Mouse (Mus musculus): ENCODE data around the gene Spata25.
"Not testable (repeated sequence)": the region's sequence is repeated elsewhere in the genome, so short reads cannot be mapped to it uniquely, and the experiment has no call there.

Gene Spata25

DNA sequence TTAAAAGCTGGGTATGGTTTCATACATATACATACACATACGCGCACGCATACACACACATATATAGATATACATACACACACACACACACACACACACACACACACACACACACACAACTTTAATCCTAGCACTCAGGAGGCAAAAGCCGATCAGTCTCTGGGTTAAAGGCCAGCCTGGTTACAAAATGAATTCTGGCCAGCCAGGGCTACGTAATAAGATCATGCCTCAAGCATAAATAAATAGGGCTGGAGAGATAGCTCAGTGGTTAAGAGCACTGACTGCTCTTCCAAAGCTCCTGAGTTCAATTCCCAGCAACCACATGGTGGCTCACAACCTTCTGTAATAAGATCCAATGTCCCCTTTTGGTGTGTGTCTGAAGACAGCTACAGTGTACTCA is 27.2 kb upstream of the Spata25 start:
- not testable (repeated sequence) for DNase-seq (ENCODE audit: low spot score)

DNA sequence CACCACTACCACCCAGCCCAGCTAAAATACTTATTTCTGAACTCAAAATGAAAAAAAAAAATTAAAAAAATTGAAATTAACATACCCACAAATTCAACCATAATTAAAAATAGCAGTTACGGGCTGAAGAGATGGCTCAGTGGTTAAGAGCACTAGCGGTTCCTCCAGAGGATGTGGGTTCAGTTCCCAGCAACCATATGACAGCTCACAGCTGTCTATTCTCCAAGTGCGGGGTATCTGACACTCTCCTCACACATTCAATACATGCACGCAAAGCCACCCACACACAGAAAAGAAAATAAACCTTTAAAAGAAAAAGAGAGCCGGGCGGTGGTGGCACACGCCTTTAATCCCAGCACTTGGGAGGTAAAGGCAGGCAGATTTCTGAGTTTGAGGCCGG is 21.7 kb upstream of the Spata25 start:
- DNase-seq (ENCODE audit: low spot score), result no peak

DNA sequence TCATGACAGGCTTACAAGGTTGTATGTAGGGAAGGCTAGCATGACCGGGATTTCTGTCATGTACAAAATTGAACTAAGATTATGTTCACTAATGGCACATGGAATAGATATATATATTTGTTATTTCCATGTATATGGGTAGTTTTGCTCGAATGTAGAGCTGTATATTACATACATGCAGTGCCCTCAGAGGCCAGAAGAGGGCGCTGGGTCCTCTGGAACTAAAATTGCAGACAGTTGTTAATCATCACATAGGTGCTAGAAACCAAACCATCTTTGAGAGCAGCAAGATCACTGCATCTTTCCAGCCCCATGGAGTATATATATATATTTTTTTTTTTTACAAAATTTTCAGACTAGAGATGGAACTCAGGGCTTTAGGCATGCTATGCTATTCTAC is 17.4 kb upstream of the Spata25 start:
- DNase-seq (ENCODE audit: low spot score), result no peak

DNA sequence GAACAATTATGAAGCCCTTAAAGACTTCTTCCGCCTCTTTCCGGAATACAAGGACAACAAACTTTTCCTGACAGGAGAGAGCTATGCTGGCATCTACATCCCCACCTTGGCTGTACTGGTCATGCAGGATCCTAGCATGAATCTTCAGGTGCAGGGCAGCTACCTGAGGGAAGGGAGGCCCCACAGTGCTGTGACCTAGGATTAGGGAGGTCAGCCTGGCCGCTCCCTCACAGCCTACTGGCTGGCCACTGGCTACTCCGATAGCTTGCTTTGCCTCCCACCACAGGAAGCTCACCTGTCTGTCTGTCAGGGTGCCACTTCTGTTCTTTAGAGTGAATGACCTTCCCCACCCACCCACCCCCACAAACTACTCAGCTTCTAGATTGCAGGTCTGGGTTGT is 6.8 kb upstream of the Spata25 start:
- no peak for DNase-seq (ENCODE audit: low spot score)

DNA sequence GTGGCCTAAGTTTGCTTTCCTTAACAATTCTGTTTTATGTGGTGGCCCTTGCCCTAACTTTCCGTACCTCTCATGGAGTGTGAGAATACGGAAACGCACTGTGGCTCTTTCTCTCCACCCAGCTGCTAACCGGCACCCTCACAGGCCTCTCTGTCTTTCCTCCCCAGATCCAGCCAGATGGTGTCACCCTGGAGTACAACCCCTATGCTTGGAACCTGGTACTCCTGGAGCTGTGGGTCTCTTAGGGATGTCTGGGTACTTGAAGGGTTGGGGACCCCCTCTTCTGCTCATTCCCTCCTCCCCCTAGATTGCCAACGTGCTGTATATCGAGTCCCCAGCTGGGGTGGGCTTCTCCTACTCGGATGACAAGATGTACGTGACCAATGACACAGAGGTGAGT is 6.2 kb upstream of the Spata25 start:
- DNase-seq (ENCODE audit: low spot score), result no peak

DNA sequence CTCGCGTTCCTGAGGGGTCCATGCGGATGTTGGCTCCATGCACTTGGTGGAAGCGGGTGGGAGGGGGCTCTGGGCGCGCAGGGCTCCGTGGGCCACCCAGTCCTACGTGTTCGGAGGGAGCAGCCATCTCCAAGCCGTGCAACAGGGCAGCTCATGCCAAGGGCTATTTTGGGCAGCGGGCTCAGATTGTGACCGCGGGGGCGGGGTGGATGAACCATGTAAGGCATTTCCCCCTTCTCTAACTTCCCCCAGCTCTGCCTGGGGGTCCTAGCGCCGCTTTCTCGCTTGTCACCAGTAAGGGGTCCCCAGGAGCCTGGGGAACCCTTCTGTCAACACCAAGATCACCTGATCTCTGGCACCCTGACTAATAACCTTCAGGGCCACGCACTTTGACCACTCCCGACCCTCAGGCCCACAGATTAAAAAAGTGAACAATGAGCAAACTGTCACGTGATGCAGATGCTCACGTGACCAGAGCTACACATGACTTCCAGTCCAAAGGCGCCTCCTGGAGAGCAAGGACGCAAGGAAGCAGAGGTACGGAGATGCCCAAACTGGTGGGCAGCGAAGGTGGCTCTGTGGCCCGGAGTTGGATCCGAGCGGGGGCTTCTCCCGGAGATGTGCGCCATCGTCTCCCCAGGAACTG is 5.1 kb upstream of the Spata25 start, which contains the start of gene Neurl2:
Gene Neurl2 (minus strand): TSS at position 143 of the 646 bp plus-strand sequence.
- DNase-seq (ENCODE audit: low spot score), result peak; percentile 76

DNA sequence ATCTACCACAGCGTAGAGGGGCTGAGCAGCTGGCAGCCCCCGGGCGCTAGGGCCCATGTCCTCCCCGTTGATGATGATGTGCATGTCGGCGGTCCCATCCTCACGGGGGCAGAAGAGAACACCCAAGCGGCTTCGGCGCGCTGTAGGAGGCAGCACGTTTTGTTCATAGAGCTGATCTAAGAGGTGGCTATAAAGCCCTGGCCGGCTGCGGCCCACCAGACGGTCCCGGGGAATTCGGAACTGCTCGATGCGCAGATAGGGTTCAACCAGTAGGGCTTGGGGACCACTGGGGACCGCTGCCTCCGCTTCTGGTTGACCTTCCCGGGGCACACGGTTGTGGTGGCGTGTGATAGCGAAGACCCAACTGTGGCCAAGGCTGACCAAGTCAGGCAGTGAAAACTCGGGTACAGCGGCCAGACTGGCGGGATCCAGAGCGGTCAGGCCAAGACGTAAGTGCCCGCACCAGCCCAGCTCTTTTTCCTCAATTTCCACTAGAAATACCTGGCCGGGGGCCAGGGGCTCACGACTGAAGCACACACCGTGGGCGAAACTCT is 4.5 kb upstream of the Spata25 start, which contains the start of gene Ctsa:
Gene Ctsa (plus strand): TSS at position 126 of the 554 bp plus-strand sequence.
- peak; percentile 60 for DNase-seq (ENCODE audit: low spot score)

DNA sequence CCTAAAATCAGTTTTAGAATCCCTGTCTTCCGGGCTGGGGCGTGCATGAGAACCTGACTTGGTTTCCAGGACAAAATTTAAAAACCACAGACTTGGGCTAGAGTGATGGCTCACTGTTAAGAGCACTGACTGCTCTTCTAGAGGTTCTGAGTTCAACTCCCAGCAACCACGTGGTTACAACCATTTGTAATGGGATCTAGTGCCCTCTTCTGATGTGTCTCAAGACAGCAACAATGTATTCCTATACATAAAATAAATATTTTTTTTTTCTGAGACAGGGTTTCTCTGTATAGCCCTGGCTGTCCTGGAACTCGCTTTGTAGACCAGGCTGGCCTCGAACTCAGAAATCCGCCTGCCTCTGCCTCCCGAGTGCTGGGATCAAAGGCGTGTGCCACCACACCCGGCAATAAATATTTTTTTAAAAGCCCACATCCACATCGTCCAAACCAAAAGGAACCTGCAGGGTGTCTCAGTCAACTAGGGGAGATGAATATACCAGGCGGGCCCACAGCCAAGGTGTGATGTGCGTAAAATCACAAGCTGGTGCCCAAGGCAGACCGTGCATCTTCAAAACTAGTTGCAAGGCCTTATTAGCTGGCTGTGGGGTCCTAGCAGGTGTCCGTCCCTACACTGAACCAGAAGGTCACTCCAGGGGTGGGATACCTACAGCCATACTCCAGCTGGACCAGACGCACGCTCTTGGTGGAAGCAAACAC is 3.9 kb upstream of the Spata25 start:
- no peak for DNase-seq (ENCODE audit: low spot score)

DNA sequence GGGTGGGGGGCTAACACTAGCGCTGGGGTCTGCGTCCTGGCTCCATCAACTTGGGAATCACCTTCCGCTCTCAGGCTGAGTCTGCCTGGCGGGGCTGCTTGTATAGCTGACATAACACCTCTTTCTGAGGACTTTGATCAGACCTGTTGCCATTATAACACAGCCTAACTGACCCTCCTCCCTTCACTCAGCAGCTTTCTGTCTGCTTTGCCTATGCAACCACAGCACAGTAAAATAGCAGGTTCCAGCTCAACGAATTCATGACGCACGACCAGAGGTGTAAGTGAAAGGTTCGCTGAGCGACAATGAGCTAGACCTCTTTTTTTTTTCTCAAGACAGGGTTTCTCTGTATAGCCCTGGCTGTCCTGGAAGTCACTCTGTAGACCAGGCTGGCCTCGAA is 2.7 kb upstream of the Spata25 start:
- DNase-seq (ENCODE audit: low spot score), result no peak

DNA sequence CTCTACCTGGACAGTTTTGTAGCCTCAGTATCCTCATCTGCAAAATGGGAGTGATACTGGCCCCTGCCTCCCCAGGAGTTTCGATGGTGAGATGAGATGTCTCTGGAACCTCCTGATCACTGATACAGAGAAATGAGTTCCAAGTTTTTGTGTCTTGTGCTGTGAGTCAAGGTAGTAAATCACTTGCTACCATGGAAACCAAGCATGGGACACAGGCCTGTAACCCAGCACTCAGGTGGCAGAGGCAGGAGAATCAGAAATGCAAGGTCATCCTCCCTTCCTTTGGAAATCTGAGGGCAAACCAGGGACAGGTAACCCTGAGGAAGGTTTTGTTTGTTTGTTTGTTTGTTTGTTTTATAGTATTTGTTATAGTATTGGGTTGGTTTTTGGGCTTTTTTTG is 753 bp upstream of the Spata25 start:
- DNase-seq (ENCODE audit: low spot score), result no peak

DNA sequence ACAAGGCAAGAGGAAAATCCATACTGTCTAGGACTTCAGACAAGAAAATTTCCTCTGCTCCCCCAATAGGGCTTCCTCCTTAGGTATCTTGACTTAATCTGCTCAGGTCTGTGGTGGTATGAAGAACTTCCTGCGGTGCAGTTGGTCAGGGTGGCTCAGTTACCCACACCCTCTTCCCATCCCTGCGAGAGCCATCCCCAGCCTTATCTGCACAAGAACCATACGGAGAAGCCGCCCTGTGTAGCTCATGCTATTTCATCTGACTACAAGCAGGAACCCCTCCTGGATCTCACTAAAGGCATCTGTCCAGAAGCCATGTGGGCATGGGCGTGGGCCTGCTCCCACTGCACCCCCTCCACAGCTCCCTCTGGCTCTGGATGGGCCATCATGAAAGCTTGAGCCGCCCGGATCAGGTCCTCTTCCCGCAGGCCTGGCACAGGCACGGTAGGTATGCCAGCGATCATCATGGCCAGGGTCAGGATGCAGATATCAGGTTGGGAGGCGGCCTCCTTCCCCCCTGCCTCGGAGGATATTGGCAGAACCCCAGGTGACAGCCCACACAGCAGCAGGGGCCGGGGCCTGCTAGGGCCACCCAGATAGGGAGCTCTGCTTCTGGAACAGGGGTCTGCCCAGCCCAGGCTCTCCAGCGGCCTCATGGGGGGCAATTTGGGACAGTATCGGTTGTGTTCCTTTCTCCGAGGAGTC is 1.0 kb downstream of the Spata25 start:
- no peak for DNase-seq (ENCODE audit: low spot score)

DNA sequence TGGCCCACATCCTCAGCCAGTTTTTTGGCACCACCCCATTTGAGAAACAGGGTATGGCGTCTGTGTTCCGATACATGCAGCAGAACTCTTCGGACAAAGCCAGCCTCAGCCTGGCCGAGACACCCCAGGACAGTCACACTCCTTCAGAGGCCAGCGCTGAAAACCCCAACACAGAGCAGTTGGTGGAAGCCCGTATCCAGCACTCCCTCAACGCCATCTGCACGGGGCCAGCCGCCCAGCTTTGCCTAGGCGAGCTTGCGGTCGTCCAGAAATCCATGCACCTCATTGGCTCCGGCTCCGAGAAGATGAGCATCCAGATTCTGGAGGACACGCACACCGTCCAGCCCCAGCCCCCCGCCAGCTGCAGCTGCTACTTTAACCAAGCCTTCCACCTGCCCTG is 2.8 kb downstream of the Spata25 start:
- no peak for DNase-seq (ENCODE audit: low spot score)

DNA sequence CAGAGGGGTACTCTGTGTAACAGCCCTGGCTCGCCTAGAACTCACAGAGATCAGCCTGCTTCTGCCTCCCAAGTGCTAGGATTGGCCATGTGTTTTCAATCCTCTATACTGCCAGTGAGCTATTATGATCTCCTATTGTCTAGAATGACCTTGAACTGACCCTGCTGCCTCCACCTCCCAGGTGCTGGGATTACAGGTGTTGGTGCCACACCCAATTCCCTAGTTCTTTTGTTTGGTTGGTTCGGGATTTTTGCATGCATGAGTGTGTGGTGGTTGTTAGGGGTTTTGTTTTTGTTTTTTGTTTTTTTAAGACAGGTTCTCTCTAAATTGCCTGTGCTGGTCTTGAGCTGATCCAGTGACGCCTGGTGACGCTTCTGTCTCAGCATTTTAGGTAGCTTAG is 4.4 kb downstream of the Spata25 start:
- DNase-seq (ENCODE audit: low spot score), result no peak

DNA sequence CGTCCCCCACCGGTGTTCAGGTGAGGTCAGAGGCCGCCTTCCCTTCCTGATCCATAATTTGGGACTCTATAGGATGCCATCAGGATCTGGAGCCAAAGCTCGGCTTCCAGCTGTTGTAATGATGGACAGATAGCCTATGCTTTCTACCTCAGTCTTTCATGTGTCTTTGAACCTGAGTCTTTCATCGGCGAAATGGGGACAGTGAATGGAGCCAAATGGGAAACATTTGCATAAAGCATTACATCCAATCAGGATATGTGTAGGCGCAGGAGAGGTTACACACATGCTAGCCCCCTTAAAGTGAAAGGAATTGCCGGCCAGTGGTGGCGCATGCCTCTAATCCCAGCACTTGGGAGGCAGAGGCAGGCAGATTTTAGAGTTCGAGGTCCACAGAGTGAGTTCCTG is 5.2 kb downstream of the Spata25 start:
- DNase-seq (ENCODE audit: low spot score), result no peak

DNA sequence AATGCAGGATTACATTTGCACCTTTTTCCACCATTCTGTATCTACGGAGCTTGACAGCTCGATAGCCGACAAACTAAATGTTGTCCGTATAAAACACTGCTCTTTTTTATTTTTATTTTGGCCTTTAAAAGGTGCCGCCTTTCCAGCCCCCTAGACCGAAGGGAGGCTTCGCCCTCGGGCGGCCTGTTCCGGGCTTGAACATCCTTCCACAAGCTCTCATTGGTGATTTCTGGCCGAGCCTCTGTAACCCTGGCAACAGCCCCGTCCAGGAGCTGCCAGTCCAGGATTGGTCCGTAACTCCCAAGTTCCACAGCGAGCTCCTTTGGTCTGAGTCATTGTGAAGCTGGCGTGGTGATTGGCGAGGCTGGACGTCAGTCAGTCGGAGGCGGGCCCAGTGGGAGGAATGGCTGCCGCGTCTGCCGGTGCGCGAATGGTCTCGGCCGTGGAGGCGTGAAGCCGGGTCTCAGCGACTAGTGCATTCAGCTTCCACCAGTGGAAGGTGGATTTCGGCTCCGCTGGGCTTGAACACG is 5.6 kb downstream of the Spata25 start, which contains the start of gene Zswim1:
Gene Zswim1 (plus strand): TSS at position 51 of the 530 bp plus-strand sequence.
- DNase-seq (ENCODE audit: low spot score), result peak; percentile 100

DNA sequence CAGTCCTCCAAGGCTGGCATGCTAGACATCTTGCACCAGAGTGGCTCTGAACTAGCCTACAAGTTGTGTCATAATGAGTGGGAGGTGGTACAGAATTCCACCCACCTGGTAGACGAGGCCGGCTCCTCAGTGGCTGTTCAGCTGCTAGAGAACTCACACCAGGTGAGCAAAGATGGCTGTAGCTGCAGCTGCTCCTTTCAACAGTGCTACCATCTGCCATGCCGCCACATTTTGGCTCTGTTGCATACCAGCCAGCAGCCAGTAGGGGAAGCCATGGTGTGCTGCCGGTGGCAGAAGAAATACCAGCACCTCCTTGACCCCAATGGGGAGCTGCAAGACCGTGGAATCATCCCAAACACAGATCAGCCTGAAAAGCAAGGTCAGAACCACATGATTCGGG is 7.3 kb downstream of the Spata25 start:
- no peak for DNase-seq (ENCODE audit: low spot score)

DNA sequence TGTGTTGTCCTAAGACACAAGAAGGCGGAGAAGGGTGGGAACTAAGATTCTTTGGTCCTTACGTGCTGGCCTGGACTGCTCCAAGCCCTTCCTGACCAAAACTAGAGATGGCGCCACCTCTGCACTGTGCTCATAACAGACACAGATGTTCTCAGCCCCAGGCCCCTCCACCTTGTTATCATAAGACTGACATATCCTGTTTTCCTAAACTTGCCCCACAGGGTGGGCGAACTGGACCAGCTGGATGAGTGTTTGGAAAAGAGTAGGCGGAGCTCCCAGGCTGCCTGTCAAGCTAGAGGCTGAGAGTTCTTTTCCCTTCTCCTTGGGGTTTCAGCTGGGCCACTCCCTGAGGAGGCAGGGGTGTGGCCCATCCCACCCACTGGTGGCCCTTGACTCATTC is 10.6 kb downstream of the Spata25 start:
- DNase-seq (ENCODE audit: low spot score), result no peak

DNA sequence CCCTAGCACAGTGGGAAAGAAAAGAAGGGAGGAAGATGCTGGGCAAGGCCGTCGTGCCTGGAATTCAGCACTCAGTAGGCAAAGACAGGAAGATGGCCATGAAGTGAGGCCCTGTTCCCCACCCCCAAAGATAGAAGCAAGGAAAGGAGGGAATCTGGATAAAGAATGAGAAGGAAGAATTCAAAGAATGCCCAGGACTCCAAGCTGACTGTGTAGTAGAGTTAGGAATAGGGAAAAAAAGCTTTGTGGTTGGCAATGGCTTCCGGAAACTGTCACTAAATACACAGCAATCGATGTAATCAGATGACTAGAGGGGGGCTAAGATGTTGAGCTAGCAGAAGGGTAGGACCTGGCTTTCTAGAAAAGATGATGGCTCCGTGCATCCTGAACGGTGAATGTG is 11.1 kb downstream of the Spata25 start:
- no peak for DNase-seq (ENCODE audit: low spot score)

DNA sequence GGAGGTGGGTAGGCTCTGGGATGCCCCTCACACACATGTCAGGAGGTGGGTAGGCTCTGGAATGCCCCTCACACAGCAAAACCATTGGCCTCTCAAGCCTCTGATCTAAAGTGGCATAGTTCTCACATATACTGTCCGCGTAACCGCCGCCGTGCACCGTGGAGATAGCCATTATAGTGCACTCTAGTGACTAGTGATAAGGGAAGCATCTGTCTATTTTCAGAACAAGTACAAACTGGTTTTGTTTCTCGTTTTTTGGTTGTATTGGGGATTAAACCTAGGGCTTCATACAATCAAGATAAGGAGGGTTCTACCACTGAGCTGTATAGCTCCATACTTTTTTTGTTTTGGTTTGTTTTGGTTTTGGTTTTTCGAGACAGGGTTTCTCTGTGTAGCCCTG is 12.5 kb downstream of the Spata25 start:
- no peak for DNase-seq (ENCODE audit: low spot score)

DNA sequence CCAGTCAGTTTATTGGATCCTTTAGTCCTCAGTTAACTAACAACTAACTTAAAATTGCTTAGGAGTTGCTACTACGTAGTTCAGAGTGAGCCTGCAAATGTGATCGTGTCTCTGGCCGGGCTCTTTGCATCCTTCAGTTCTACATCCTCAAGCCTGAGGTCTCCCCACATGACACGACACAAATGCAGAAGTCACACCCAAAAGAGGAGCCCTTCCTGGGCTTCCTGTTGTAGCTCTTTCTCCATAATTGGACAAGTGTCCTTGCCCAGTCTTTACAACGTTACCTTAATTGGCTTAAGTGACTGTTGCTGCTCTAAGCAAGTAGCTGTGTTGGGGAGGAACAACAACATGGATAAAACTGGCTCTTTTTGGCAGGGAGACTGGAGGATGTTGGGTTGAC is 13.0 kb downstream of the Spata25 start:
- DNase-seq (ENCODE audit: low spot score), result no peak

DNA sequence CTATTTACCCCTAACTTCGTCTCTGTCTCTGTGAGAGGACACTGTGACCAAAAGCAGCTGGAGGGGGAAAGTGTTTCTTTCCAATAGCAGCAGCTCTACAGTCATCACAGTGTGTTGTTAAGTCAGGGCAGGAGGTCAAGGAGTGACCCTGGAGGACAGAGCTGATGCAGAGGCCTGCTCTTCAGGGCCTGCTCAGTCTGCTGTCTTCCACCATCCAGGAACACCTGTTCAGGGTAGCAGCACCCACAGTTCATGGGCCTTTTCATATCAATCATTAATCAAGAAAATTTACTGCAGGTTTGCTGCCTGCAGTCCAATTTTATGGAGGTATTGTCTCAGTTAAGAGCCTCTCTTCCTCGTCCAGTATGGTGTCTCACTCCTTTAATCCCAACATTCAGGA is 14.8 kb downstream of the Spata25 start:
- DNase-seq (ENCODE audit: low spot score), result no peak

DNA sequence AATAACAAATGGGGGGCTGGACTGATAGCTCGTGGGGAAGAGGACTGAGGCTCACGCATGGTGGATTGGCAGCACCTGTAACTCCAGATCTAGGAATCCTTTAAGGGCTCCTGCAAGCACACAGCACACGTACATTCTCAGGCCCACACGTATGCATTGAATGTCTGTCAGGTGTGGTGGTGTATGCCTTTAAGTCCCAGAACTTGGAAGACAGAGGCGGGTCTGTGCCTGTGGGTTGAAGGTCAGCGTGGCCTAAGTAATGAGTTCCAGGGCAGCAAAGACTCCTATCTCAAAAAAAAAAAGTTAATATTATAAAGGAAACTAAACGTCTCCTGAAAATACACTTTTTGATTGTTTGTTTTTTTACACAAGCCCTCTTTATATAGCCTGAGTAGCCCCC is 21.7 kb downstream of the Spata25 start:
- DNase-seq (ENCODE audit: low spot score), result no peak

DNA sequence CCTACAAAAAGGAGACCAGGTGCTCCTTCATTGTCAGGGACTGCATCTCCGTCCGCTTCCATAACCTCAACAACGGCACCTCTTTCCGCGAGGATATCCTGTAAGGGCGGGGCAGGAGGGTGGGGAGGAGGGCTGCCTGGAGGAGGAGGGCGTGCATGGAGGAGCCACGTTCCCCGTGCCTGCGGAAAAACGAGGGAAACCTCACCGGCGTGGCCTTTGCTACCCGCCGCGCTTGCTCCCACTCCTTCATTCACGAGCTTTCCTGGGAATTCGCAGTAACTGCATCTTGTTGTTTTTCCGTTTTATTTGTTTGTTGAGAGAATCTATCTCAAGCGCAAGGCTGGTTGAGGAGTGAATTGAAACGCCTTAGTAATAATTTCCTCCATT is 23.0 kb downstream of the Spata25 start:
- DNase-seq (ENCODE audit: low spot score), result no peak

All from spleen, adult 12 weeks (tissue).